Mouse (Mus musculus): ENCODE measurements around the gene Mctp2. TPM values are rescaled to one million over a fixed set of nuclear protein-coding genes. Genes with fewer than 3 reads are reported as not detected.

The Mctp2 gene
- total and polyA plus RNA-seq, 3 experiments = 0.11 TPM; not detected in 2

DNA sequence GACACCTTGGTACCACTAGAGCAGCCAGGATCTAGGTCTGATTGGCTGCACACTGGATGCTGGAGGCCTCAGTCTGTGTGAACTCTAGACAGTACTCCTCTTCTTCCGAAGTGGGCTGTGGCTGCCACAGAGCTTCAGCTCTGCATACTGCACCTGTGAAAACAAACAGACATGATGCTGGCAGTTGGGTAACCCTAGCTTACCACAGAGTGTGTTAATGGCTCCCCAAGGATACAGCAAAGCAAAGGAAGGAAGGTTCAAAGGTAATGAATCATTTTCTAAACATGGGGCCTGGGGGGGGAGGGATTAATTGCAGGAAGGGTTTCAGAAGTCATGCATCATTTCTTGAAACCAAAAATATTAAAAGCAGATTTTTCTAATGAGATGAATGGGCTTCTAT is 225.7 kb downstream of the Mctp2 start:
- Histone ChIP-seq H3K36me3 (replicated peaks) (no peaks in the 10 kb centered on the region), H3K4me3 (ENCODE audit: low read depth, low read length) (no peak overlapping the region), H3K4me1 (ENCODE audit: insufficient read depth, low read depth, low read length) (no peaks in the 10 kb centered on the region), H3K27me3 (ENCODE audit: insufficient read depth, low read length) (no peaks in the 10 kb centered on the region), H3K9me3 (replicated peaks) (peaks cover 25% of the 10 kb centered on the region)
- ATAC-seq (ENCODE audit: extremely low read depth, insufficient number of reproducible peaks, low FRiP score, poor library complexity, severe bottlenecking) = no peak
- no peak for DNase-seq (ENCODE audit: low spot score)
- no peak for TF ChIP-seq POLR2AphosphoS5 (IDR thresholded peaks at IDR 0.05; ENCODE audit: insufficient replicate concordance, low read depth, low read length)
- no peak for TF ChIP-seq CTCF (IDR thresholded peaks at IDR 0.05; ENCODE audit: low read depth, low read length)
- no peak for TF ChIP-seq TAL1 (conservative IDR thresholded peaks at IDR 0.05; ENCODE audit: low read depth, low read length)

DNA sequence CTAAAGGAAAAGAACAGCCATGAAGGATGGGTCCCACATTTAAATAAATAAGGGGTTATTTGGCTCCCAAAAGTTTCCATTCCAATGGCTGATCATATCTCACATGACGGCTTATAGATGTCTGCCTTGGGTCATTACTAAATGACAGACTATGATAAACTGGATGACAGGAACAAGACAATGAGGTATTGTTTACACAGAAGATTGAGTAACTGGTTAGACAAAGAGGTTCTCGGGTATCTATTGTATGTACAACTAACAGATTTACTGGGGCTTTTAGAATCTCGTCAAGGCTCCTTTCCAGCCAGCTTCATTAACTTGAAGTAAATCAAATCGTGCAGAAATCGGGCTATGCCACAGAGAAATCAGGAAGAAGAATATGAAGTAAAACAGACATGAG is 227.5 kb downstream of the Mctp2 start:
- DNase-seq (ENCODE audit: low spot score) (no peak), ATAC-seq (ENCODE audit: extremely low read depth, insufficient number of reproducible peaks, low FRiP score, poor library complexity, severe bottlenecking) (no peak)
- H3K4me3 ChIP-seq (ENCODE audit: low read depth, low read length) = no peak overlapping the region
- no peak for TF ChIP-seq GATA2 (IDR thresholded peaks at IDR 0.05; ENCODE audit: borderline replicate concordance, low read depth, low read length)
- TF ChIP-seq CTCF (IDR thresholded peaks at IDR 0.05; ENCODE audit: low read depth, low read length) = no peak
- no peak for TF ChIP-seq POLR2AphosphoS5 (IDR thresholded peaks at IDR 0.05; ENCODE audit: insufficient replicate concordance, low read depth, low read length)
- no peak for TF ChIP-seq TAL1 (conservative IDR thresholded peaks at IDR 0.05; ENCODE audit: low read depth, low read length)
- no peak for TF ChIP-seq GATA1 (IDR thresholded peaks at IDR 0.05; ENCODE audit: borderline replicate concordance, low read length)
- H3K4me1 ChIP-seq (ENCODE audit: insufficient read depth, low read depth, low read length) = no peaks in the 10 kb centered on the region
- peaks cover 21% of the 10 kb centered on the region for H3K9me3 ChIP-seq (replicated peaks)
- no peaks in the 10 kb centered on the region for H3K36me3 ChIP-seq (replicated peaks)
- H3K27me3 ChIP-seq (ENCODE audit: insufficient read depth, low read length) = no peaks in the 10 kb centered on the region

DNA sequence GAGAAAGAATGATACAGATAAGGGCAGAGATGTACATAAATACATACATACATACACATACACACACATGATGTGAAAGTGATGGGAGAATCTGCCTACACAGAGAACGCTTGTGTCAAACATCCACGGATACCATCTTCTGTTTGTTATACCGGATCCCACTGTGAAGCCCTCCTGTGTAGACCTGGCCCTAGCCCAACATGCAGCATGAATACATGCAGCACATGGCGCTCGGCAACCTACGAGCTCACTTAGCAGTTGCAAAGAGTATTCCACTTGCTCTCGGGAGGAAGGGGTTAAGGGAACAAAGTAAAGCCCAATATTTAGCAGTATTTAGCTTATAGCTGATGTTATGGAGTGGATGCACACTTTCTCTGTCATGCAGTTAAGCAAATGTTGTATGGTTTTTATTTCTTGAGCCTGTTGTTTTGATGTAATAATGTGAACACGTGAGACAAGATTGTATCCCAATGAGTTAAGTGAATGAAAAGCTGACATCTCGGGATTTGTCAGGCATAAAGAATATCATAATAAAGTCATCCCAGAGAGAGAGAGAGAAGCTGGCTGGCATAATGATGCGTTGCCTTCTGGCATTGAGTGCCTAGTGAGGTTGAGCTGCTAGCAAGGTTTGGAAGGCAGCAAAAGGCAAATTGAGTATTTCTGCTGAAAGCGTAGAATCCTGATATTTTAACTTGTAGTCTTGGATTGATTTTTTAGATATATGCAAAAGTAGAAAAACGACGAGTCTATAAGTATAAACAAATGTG is 234.8 kb downstream of the Mctp2 start:
- ATAC-seq (ENCODE audit: extremely low read depth, insufficient number of reproducible peaks, low FRiP score, poor library complexity, severe bottlenecking) = no peak
- no peaks in the 10 kb centered on the region for H3K27me3 ChIP-seq (ENCODE audit: insufficient read depth, low read length)

DNA sequence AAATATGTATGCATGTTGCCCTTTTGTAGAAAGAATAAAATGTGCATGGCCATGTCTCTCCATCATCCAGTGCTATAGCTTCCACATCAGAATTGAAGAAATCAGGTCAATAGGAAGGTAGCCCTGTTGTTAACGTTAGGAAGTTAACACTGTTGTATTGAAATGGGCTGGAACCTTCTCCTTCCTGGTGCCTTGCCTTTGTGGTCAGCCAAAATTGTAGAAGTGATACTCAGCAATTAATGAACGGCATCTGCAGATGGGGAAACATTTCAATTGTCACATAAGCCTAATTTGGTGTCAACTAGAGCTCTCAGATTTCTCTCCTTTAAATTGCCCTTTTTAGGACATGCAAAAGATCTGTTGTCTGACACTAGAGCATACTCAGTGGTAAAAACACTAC is 238.0 kb downstream of the Mctp2 start:
- Histone ChIP-seq H3K27me3 (ENCODE audit: insufficient read depth, low read length) (no peaks in the 10 kb centered on the region), H3K4me3 (ENCODE audit: low read depth, low read length) (no peak overlapping the region), H3K4me1 (ENCODE audit: insufficient read depth, low read depth, low read length) (no peaks in the 10 kb centered on the region), H3K36me3 (replicated peaks) (no peaks in the 10 kb centered on the region), H3K9me3 (replicated peaks) (peaks cover 11% of the 10 kb centered on the region)
- TF ChIP-seq GATA2 (IDR thresholded peaks at IDR 0.05; ENCODE audit: borderline replicate concordance, low read depth, low read length) (no peak), POLR2AphosphoS5 (IDR thresholded peaks at IDR 0.05; ENCODE audit: insufficient replicate concordance, low read depth, low read length) (no peak)
- DNase-seq (ENCODE audit: low spot score) = no peak
- no peak for ATAC-seq (ENCODE audit: extremely low read depth, insufficient number of reproducible peaks, low FRiP score, poor library complexity, severe bottlenecking)

More for the DNA sequence above, 234.8 kb downstream of the Mctp2 start:
- no peaks in the 10 kb centered on the region for H3K36me3 ChIP-seq (replicated peaks)
- H3K4me3 ChIP-seq (ENCODE audit: low read depth, low read length) = no peak overlapping the region
- no peak for DNase-seq (ENCODE audit: low spot score)
- H3K4me1 ChIP-seq (ENCODE audit: insufficient read depth, low read depth, low read length) = no peaks in the 10 kb centered on the region
- no peak for TF ChIP-seq GATA1 (IDR thresholded peaks at IDR 0.05; ENCODE audit: borderline replicate concordance, low read length)
- TF ChIP-seq CTCF (IDR thresholded peaks at IDR 0.05; ENCODE audit: low read depth, low read length) = no peak
- peaks cover 11% of the 10 kb centered on the region for H3K9me3 ChIP-seq (replicated peaks)

DNA sequence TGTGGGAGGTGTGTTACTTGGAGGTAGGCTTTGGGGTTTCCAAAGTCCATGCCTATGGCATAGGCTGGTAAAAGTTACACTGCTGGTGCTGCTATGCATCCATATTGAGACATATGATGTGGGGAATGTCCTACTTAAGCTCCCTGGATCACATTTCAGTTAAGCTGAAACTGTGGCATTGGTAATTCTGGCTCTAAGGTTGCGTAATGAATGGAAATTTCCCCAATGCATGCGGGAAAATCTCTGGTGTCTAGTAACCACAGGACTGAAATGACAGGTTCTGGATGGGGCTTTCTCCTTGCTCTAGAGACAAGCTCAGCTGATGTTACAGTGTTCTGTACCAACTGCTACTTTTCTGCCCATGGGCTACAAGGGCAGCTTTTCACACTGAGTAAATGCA is 240.1 kb downstream of the Mctp2 start:
- Histone ChIP-seq H3K4me1 (ENCODE audit: insufficient read depth, low read depth, low read length) (no peaks in the 10 kb centered on the region), H3K9me3 (replicated peaks) (peaks cover 11% of the 10 kb centered on the region), H3K4me3 (ENCODE audit: low read depth, low read length) (no peak overlapping the region), H3K36me3 (replicated peaks) (no peaks in the 10 kb centered on the region), H3K27me3 (ENCODE audit: insufficient read depth, low read length) (no peaks in the 10 kb centered on the region)
- TF ChIP-seq TAL1 (conservative IDR thresholded peaks at IDR 0.05; ENCODE audit: low read depth, low read length) = no peak
- no peak for TF ChIP-seq GATA2 (IDR thresholded peaks at IDR 0.05; ENCODE audit: borderline replicate concordance, low read depth, low read length)
- TF ChIP-seq GATA1 (IDR thresholded peaks at IDR 0.05; ENCODE audit: borderline replicate concordance, low read length) = no peak
- no peak for TF ChIP-seq POLR2AphosphoS5 (IDR thresholded peaks at IDR 0.05; ENCODE audit: insufficient replicate concordance, low read depth, low read length)
- TF ChIP-seq CTCF (IDR thresholded peaks at IDR 0.05; ENCODE audit: low read depth, low read length) = no peak
- no peak for ATAC-seq (ENCODE audit: extremely low read depth, insufficient number of reproducible peaks, low FRiP score, poor library complexity, severe bottlenecking)
- DNase-seq (ENCODE audit: low spot score) = no peak

DNA sequence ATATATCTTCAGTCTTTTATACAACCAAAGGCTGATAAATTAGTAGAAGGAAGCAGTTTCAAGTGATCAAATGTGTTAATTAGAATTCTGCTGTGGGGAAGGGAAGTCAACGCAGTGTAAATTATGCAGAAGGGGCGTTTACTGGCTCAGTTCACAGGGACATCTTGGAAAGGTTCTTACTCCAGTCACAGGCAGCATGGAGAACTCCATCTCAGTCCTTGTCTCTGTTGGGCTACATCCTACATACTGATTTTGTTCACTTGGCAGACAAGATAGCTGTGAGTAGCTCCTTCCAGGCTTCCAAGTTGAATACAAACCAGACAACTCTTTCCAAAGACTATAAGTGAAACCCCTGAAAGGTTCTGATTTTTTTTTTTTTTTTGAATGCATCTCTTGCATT is 254.6 kb downstream of the Mctp2 start:
- Histone ChIP-seq H3K36me3 (replicated peaks) (no peaks in the 10 kb centered on the region), H3K9me3 (replicated peaks) (no peaks in the 10 kb centered on the region; the same call in 1 of the 2 replicates), H3K4me3 (ENCODE audit: low read depth, low read length) (no peak overlapping the region), H3K4me1 (ENCODE audit: insufficient read depth, low read depth, low read length) (no peaks in the 10 kb centered on the region), H3K27me3 (ENCODE audit: insufficient read depth, low read length) (no peaks in the 10 kb centered on the region)
- ATAC-seq (ENCODE audit: extremely low read depth, insufficient number of reproducible peaks, low FRiP score, poor library complexity, severe bottlenecking) (no peak), DNase-seq (ENCODE audit: low spot score) (no peak)
- no peak for TF ChIP-seq GATA2 (IDR thresholded peaks at IDR 0.05; ENCODE audit: borderline replicate concordance, low read depth, low read length)
- TF ChIP-seq TAL1 (conservative IDR thresholded peaks at IDR 0.05; ENCODE audit: low read depth, low read length) = no peak
- TF ChIP-seq GATA1 (IDR thresholded peaks at IDR 0.05; ENCODE audit: borderline replicate concordance, low read length) = no peak
- no peak for TF ChIP-seq CTCF (IDR thresholded peaks at IDR 0.05; ENCODE audit: low read depth, low read length)
- TF ChIP-seq POLR2AphosphoS5 (IDR thresholded peaks at IDR 0.05; ENCODE audit: insufficient replicate concordance, low read depth, low read length) = no peak

All from G1E (cell line).